Mouse (Mus musculus): ENCODE data around the gene Vmn1r226.

Gene Vmn1r226

GRCm38 (mm10) chr17:20682543-20682942 lies at the start of gene Vmn1r226:
Gene Vmn1r226, plus strand, starts transcription at chr17:20682843.
- DNase-seq (ENCODE audit: low read depth, low spot score): no peak

- no peak for DNase-seq (ENCODE audit: low read depth, low spot score)
Measured at GRCm38 (mm10) chr17:20729543-20729942, 46.9 kb downstream of the Vmn1r226 start, which contains the start of gene Vmn1r227. Gene Vmn1r227, plus strand, starts transcription at chr17:20729843.
